Mouse (Mus musculus) lung, adult 18-20 months (tissue): ENCODE results near the gene Pafah1b1.

Experiments used
- DNase-seq, 2 experiments: peaks; one replicate each; pipeline ENCODE4 v3.0.0; 2022; ENCODE audit warnings: mixed read lengths in 2 of 2

Pafah1b1 gene

GRCm38 (mm10) chr11:74724235-74724791 lies at the start of gene Pafah1b1:
Gene Pafah1b1, minus strand, starts transcription at chr11:74724670.
- peak; percentile 96 for DNase-seq

- no peak for DNase-seq
Measured at GRCm38 (mm10) chr11:74772386-74772785, 47.9 kb upstream of the Pafah1b1 start.

- DNase-seq: no peak
Measured at GRCm38 (mm10) chr11:74771650-74772049, 47.2 kb upstream of the Pafah1b1 start.

GRCm38 (mm10) chr11:74771234-74771633 lies 46.8 kb upstream of the Pafah1b1 start:
- peak in 1 of 2 experiments; percentile 4 for DNase-seq

- DNase-seq: peak; percentile 94 to 96
Measured at GRCm38 (mm10) chr11:74770595-74771207, 46.2 kb upstream of the Pafah1b1 start, which contains the start of gene Mettl16. Gene Mettl16, plus strand, starts transcription at chr11:74770830.

GRCm38 (mm10) chr11:74770037-74770436 lies 45.6 kb upstream of the Pafah1b1 start:
- DNase-seq: no peak

GRCm38 (mm10) chr11:74768045-74768444 lies 43.6 kb upstream of the Pafah1b1 start:
- peak; percentile 30 to 35 for DNase-seq

- DNase-seq: no peak
Measured at GRCm38 (mm10) chr11:74767469-74767868, 43.0 kb upstream of the Pafah1b1 start.

GRCm38 (mm10) chr11:74763960-74764625 lies 39.6 kb upstream of the Pafah1b1 start:
- DNase-seq: no peak

GRCm38 (mm10) chr11:74761011-74761705 lies 36.7 kb upstream of the Pafah1b1 start:
- DNase-seq: no peak

GRCm38 (mm10) chr11:74756631-74757030 lies 32.2 kb upstream of the Pafah1b1 start:
- peak; percentile 89 for DNase-seq

GRCm38 (mm10) chr11:74751352-74752066 lies 27.0 kb upstream of the Pafah1b1 start:
- DNase-seq: no peak

GRCm38 (mm10) chr11:74750662-74751351 lies 26.3 kb upstream of the Pafah1b1 start:
- no peak for DNase-seq

GRCm38 (mm10) chr11:74749241-74749640 lies 24.8 kb upstream of the Pafah1b1 start:
- DNase-seq: no peak

- peak in 1 of 2 experiments; percentile 10 for DNase-seq
Measured at GRCm38 (mm10) chr11:74748022-74748421, 23.6 kb upstream of the Pafah1b1 start.

GRCm38 (mm10) chr11:74737861-74738260 lies 13.4 kb upstream of the Pafah1b1 start:
- no peak for DNase-seq

GRCm38 (mm10) chr11:74734917-74735316 lies 10.4 kb upstream of the Pafah1b1 start:
- no peak for DNase-seq

- no peak for DNase-seq
Measured at GRCm38 (mm10) chr11:74725181-74725580, 711 bp upstream of the Pafah1b1 start.

GRCm38 (mm10) chr11:74723357-74724234 lies 874 bp downstream of the Pafah1b1 start:
- peak; percentile 83 to 84 for DNase-seq

- DNase-seq: no peak
Measured at GRCm38 (mm10) chr11:74721971-74722370, 2.5 kb downstream of the Pafah1b1 start.

- no peak for DNase-seq
Measured at GRCm38 (mm10) chr11:74721141-74721540, 3.3 kb downstream of the Pafah1b1 start.
